Mouse (Mus musculus) lung, postnatal 0 days (tissue): ENCODE measurements around the gene Palld.

Source experiments
- CTCF ChIP-seq: IDR thresholded peaks from 2 replicates; pipeline ENCODE4 v1.5.1; 2016; ENCODE audit warnings: antibody characterized with exemption, mild to moderate bottlenecking
- EP300 ChIP-seq: IDR thresholded peaks from 2 replicates; pipeline ENCODE4 v1.6.1; 2016; ENCODE audit warnings: antibody characterized with exemption, mild to moderate bottlenecking, control low read depth

DNA sequence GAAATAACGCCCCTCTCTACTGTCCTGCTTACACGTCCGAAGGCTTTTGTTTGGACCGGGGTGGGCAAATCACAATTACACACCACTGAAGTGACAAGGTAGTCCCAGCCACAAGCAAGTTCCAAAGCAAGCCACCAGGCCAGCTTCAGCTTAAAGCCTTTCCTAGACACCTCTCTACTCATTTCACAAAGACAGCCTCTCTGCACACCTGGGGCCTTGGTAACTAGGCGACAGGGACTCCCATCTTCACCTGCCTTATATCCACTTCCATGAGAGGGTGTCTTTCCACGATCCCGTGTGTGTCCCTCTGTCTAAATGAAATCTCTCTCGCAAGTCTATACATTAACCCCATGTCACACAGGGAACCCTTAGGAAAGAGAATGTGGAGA is 142.3 kb downstream of the Palld start:
- TF ChIP-seq CTCF = no peak
- TF ChIP-seq EP300 = no peak
